7 mouse cellular contexts compared by ENCODE assay signal in genomic region chr14:24993751-24994658, GRCm38 (mm10).
DNase-seq lines count a peak whose midpoint lies in the region; ATAC-seq and TF ChIP-seq lines count a peak whose summit lies in the region.

No protein-coding gene starts in this region.

- H3K27me3 ChIP-seq in forebrain, embryonic 13.5 days: no peaks in the 10 kb centered on the region
- H3K27me3 ChIP-seq in limb, embryonic 12.5 days: no peaks in the 10 kb centered on the region

- peak overlapping the region; percentile 5; the same call in 1 of the 2 replicates for H3K9ac ChIP-seq in forebrain, embryonic 13.5 days
- H3K9ac ChIP-seq in limb, embryonic 12.5 days (replicated peaks): no peak overlapping the region

- H3K36me3 ChIP-seq in forebrain, embryonic 13.5 days (ENCODE audit: poor library complexity, severe bottlenecking): no peaks in the 10 kb centered on the region
- no peaks in the 10 kb centered on the region for H3K36me3 ChIP-seq in limb, embryonic 12.5 days

- peaks cover 51% of the 10 kb centered on the region for H3K4me1 ChIP-seq in forebrain, embryonic 13.5 days
- H3K4me1 ChIP-seq in limb, embryonic 12.5 days (replicated peaks): peaks cover 49% of the 10 kb centered on the region
- H3K4me1 ChIP-seq in olfactory bulb, adult 2 months (ENCODE audit: control insufficient read depth, insufficient read depth, low read length): peaks cover 25% of the 10 kb centered on the region

- intact Hi-C loops in left cerebral cortex, postnatal 25 days (cut with DNase I): loop anchor here (10.0 kb wide), 1 partner anchor 209 kb away; no protein-coding TSS in a partner anchor

- peak; percentile 13; the same call in 1 of the 2 replicates for TF ChIP-seq POLR2A in olfactory bulb, adult 2 months (IDR thresholded peaks at IDR 0.05; ENCODE audit: insufficient read depth, low read depth, low read length)

- peaks cover 8% of the 10 kb centered on the region for H3K9me3 ChIP-seq in forebrain, embryonic 13.5 days (replicated peaks)
- peaks cover 8% of the 10 kb centered on the region for H3K9me3 ChIP-seq in limb, embryonic 12.5 days

- no peak overlapping the region for H3K4me3 ChIP-seq in forebrain, embryonic 13.5 days
- no peak overlapping the region for H3K4me3 ChIP-seq in limb, embryonic 12.5 days (replicated peaks)
- no peak overlapping the region for H3K4me3 ChIP-seq in olfactory bulb, adult 2 months (ENCODE audit: insufficient read depth, low read depth, low read length)

- H3K4me2 ChIP-seq in forebrain, embryonic 13.5 days: peak overlapping the region; percentile 15
- H3K4me2 ChIP-seq in limb, embryonic 12.5 days: 0 out of 2 replicates have a peak overlapping the region, but pooled peaks have one; percentile 6

- peak overlapping the region; percentile 84 for H3K27ac ChIP-seq in forebrain, embryonic 13.5 days
- H3K27ac ChIP-seq in limb, embryonic 12.5 days: peak overlapping the region; percentile 85
- peak overlapping the region; percentile 33 for H3K27ac ChIP-seq in olfactory bulb, adult 2 months (ENCODE audit: insufficient read depth, low read depth, low read length)

- TF ChIP-seq CTCF in olfactory bulb, adult 2 months (IDR thresholded peaks at IDR 0.05; ENCODE audit: insufficient read depth, low read depth, low read length): no peak

- peak; percentile 36 to 51 for DNase-seq in left cerebral cortex, postnatal 25 days (ENCODE audit: low spot score in 2 of 2)
- no peak for DNase-seq in left cerebral cortex, adult 11 months (ENCODE audit: low spot score)
- no peak for DNase-seq in B cell, adult 2 months

- WGBS in forebrain, embryonic 13.5 days: 30% methylated on average over 21 of the region's 21 CpGs
- 35% methylated on average over 21 of the region's 21 CpGs for whole genome bisulfite sequencing in limb, embryonic 12.5 days
- WGBS in olfactory bulb, adult 2 months: 43% methylated on average over 21 of the region's 21 CpGs

- peak; percentile 56 for ATAC-seq in forebrain, embryonic 13.5 days
- 0 out of 2 replicates have a peak, but pooled peaks have one; percentile 30 for ATAC-seq in limb, embryonic 12.5 days (ENCODE audit: insufficient number of reproducible peaks, insufficient read depth, low FRiP score, low TSS enrichment, low read depth)
- ATAC-seq in CD4-positive, CD25-positive, alpha-beta regulatory T cell, adult 4 months: no peak

Comparison
In these comparisons a context has a peak if more than half of its experiments do, and no peak if none do; other contexts are left out.
1. DNase-seq: peak in left cerebral cortex, postnatal 25 days (2 of 2); none in left cerebral cortex, adult 11 months (single experiment) and B cell, adult 2 months (0 of 2).
2. H3K27ac ChIP-seq: peak in every context shown above with its lines; median percentile 85 in limb, embryonic 12.5 days; 84 in forebrain, embryonic 13.5 days; 33 in olfactory bulb, adult 2 months.